Mouse (Mus musculus) embryo, embryonic 11.5 days (tissue): ENCODE data around the gene Cerk.
"Not testable (repeated sequence)": the region's sequence is repeated elsewhere in the genome, so short reads cannot be mapped to it uniquely, and the experiment has no call there.

Experiments used
- DNase-seq: peaks from one replicate; pipeline ENCODE4 v3.0.0-alpha.2; 2012; ENCODE audit warnings: low read depth, low spot score

Cerk gene

DNA sequence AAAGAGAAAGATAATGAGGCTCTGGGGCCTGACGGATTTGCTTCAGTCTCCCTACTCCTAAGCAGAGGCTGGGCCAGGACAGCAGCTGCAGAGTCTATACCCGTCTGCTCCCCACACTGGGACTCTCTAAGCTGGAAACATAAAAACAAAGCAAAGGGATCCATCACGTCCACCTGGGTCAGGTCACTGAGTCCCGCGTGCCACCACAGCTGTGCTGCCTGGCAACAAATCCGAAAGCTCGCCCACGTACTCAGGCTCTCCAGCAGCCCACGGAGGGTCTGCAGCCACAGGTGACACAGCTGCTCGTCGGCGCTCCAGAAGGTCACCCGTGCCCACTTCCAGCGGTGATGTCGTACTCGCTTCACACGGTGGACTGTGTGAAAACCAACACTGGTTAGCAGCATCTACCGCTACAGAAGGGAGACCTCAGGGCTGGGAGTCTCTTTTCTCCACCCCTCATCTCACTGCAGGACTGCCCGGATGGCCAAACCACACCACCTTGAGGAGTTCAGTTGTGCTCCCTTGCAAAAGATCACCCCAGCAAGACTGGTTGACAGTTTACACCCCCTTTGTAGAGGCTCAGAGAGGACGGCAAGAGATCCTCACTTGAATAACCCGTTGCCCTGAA is 21.1 kb downstream of the Cerk start:
- no peak for DNase-seq

DNA sequence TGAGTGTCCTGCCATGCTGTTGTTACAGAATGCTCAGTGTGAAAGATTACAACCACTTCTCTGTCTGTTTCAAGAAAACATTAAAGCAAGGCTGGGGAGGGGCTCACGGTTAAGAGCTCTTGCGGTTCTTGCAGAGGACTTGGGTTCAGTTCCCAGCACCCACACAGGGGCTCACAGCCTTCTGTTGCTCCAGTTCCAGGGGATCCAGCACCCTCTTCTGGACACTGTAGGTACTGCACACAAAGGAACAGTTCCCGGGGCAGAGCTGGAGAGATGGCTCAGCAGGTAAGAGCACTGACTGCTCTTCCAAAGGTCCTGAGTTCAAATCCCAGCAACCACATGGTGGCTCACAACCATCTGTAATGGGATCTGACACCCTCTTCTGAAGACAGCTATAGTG is 24.1 kb downstream of the Cerk start:
- DNase-seq: not testable (repeated sequence)

DNA sequence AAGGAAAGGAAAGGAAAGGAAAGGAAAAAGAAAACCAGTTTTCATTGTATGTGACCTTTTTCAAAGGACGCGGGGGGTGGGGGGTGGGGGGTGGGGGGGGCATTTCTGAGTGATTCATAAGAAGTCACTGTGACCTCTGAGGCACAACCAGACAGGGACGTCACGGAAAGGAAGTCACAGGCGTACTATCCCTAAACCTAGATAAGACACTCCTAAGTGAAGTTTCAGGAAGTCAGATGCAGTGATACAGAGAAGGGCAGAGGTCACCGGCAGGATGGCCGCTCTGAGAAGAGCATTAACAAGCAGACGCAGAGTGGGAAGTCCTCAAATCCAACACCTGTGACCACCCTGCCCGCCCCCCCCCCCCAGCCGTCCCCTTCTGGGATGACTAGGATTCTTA is 25.0 kb downstream of the Cerk start:
- DNase-seq: no peak

DNA sequence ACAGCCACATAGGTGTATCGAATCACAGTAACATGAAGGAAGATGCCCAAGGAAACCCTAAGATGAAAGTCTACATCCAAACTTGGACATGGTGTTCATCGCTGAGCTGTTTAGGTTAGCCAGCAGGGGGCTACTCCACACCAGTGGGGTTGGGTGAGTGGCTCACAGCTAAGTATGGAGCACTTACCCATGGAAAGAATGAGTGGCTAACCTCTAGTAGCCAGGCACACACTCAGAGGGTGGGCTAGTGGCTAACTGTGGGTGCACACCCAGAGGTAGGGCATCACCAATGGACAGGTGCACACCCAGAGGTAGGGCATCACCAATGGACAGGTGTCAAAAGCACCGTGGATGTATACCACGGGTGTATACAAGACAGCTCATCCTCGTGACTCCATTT is 26.2 kb downstream of the Cerk start:
- no peak for DNase-seq

DNA sequence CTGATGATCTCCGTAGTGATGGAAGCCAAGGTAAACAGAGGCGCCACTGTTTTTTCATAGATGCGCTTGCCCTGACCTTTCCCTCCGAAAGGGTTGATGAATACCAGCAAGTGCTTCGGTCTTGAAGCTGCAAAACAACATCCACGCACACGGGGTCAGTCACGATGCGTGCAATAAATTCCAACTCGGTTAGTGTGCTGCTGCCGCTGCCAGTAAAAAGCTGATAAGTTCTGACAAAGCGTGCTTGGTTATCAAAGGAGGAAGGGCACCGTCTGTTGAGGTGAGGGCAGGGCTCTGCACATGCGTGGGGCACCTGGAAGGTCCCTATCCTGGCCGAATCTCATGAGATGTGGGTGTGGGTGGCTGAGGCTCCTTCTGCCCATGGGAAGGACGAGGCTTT is 26.8 kb downstream of the Cerk start:
- DNase-seq: no peak

DNA sequence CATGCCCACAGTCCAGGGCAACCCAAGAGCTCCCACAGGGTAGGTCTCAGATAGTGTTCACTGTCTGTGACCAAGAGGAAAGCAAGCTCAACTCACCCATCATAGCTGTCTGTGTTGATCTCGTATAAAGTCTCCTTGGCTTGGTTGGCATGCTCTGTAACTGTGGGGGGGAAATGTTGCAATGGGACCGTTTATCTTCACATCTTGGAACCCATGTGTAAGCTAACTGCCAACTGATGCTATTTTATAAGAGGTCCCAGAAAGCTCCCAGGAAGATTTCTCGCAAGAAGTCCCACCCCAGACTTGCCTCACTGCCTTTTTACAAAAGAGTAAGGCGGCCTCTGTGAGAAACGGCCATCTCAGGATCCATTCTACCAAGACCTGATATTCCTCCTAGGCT is 29.4 kb downstream of the Cerk start:
- DNase-seq: no peak

DNA sequence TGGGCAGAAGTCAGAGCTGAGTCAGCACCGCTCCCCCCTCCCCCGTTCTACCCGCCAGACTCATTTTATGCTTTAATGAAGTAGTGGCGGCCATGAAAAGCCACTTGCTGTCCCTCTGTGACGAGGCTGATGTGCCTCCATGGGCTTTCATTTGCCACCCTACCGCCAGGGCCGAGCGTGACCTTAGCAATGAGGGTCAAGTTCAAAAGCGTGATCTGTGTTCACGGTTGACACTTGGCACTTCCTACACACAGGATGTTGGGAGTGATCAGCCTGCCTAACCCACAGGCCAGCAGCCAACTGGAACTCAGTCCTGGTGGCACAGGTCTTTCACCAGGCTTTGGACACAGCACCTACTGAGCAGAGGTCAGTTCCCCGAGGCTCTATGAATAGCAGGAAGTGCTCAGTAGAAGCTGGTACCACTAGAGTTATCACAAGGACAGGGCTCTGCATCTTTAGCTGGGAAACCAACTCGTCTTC is 32.4 kb downstream of the Cerk start:
- no peak for DNase-seq

DNA sequence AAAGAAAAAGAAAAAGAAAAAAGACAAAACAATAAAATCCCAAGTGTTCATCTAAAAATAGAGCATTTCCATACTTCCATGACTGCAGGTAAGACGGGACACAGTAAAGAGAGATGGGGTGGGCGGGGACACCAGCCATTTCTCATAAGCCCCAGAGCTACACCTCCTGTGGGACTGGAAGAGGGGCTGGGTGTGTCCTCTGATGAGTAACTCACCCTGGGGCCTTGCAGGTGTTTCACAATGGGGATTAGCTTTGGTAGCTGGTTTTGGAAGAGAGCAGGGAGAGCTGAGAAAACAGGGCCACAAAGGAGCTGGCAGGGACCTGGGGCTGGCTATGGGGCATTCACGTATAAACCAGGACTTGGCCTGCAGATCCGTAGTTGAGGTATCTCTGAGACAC is 35.3 kb downstream of the Cerk start:
- DNase-seq: no peak

DNA sequence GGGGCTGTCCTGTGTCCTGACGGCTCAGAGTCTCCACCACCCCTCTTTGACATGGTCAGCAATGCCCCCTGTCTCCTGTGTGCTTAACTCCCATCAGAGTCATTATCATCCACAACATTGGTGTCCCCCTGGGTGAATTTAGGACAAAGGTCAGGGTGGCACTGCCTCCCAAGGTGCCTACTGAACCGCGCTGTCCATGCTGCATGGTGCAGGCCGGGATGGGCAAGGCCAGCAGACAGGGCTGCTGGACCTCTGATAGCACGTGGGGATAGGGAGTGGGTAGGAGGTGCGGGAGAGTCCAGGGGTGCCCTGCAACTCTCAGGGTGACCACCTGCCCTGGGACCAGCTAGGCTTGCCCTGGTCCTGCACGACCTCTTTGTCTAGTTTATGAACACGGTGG is 39.0 kb downstream of the Cerk start:
- DNase-seq: no peak

DNA sequence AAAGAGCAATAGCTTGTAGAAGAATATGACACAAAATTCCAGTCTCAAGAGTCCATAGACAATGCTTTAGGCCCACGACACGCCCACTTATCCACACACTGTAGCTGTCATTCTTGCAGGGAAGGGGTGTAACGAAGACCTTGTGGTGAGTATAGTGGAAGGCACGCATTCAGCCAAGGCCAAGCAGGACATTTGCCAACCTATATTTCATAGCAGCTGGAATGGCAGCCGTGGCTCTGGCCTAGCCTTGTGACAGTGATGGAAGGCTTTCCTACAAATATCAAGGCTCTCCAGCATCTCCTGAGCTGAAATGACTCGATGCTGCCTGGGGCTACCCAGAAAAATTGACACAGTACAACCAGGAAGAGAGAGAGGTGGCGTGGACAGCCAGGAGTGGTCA is 40.9 kb downstream of the Cerk start:
- no peak for DNase-seq

DNA sequence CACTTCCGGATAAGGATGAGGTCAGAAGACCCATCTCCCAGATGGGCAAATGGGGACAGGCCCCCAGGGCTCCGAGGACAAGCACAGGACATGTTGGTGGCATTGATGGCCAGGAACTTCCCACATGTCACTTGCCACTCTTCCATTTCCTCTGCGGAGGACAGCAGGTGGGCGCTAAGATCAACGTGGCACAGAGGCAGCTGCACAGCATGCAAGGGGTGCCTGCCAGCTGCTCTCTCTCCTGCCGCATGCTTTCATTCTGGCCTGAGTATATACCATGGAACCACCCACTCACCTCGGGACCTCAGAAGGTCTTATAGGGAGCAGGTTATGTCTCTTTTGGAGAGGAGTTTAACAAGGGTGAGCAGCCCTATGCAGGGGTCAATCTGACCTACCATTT is 41.4 kb downstream of the Cerk start:
- no peak for DNase-seq

DNA sequence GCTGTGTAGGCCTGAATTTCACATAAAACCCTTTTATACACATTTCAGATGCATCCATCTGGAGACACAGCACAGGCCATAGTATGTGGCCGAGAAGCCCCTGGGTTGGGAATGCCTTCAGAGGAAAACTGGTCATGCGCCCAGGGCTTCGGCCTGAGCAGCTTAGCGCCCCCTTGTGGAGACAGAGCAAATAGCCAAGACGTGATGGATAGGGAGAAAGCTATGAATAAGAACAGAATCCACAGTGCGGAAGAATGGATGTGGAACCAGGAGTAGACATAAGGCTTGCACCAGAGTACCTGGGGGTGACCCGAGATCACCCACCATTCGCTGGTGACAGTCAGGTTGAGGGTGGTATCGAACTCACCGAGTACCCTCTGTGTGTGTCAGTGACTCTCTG is 45.6 kb downstream of the Cerk start:
- peak; percentile 50 for DNase-seq

DNA sequence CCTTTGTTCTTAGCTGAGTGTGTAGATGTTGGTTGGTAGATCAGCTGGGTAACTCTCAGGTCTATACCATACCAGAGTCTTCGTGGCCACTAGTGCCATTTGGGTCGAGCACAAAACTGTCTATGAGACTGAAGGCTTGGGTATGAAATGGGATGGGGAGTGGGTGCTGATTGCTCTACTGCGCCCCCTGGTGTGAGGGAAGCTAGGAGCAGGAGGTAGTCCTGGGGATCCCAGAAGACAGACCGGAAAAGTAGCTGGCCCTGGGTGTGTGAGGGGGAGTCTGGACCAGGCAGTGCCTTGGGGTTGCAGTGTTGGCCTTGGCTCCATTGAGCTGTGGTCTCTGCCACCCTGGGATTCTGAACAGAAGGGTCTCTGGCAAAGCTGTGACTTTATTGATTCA is 48.3 kb downstream of the Cerk start:
- no peak for DNase-seq

DNA sequence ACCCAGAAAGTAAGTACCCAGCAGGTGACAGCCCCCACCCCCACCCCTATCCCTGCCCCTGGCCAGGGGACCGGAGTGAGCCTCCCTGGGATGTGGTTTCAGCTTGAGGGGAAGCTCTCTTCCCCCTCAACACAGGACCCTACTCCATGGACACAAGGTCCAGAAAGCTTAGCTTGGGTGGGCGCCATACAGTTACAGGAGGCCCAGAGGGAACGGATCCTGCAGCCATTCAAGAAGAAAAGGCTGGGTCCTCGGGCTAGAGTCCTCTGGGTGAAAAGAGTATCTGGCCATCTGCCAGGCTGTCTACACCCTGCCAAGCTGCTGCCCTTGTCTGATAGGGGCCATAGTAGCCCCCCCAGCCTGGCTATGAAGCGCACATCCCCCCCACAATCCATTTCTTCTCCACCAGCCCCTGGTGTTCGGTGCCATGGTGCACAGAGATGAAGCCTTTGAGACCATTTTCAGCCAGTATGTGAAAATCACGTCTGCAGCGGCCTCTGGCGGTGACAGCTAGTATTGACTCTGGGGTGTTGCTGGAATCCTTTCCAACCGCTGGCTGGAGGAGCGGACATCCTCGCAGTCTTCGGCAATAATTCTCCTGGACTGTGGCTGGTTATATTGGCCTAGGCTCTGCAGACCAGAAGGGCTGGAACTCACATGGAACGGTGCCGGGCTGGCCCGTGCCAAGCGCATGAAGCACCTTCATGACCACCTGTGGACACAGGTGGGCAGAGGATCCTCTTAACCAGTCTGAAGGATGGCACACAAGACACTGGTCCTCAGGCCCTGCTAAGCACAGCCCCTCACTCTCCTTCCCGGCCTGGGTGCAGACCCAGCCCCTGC is 50.8 kb downstream of the Cerk start:
- DNase-seq: peak; percentile 75

DNA sequence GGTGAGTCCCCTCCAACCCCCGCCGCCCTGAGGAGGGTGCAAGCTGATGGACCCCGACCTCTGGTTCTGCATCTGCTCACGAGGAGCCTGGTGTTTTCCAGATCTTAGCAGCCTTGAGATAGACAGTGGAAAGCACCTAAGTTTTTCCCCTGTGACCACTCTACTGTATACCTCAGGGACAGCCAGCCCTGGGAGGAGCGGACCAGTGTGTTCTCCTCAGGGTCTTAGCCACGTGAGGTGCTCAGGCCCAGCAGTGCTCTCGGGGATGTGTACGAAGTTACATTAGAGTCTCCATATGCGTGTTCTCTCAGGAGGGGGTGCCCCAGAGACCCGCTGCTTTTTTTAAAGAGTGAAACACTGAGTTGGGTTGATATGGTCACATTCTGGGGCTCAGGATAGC is 55.3 kb downstream of the Cerk start:
- DNase-seq: no peak

DNA sequence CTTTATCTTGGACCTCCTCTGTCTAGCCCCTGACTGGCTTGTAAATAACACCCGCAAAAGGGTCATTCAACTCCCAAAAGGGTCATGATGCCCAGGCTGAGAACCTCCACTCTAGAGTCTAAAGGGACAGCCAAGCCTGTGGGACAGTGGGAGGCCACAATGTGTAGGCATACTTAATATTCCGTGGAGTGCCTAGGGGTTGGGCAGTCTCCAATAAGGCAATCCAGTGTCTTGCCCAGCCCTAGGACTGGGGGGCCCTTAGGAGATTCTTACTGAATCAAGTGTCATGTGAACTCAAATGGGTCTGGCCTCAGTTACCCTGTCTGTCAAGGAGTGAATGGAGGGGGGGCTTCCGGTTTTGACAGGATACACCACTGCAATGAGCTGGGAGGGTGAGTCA is 56.9 kb downstream of the Cerk start:
- no peak for DNase-seq

DNA sequence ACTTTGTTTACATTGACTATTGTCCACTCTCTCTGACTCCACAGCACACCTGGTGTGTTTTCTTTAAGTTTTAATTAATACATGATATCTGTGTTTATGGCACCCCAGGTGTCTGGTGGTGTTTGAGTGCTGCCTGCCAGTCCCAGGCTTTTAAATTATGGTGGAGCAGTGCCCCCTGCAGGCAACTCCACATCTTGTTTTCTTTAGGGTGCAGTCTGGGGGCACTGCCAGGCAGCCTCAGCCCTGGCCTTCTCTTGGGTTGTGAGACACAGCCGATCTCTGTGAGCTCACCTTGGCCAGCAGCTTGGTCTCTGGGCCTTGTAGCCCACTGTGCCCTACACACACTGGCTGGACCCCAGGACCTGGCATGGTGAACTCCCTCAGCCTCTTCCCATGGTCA is 61.6 kb downstream of the Cerk start:
- DNase-seq: peak; percentile 32

DNA sequence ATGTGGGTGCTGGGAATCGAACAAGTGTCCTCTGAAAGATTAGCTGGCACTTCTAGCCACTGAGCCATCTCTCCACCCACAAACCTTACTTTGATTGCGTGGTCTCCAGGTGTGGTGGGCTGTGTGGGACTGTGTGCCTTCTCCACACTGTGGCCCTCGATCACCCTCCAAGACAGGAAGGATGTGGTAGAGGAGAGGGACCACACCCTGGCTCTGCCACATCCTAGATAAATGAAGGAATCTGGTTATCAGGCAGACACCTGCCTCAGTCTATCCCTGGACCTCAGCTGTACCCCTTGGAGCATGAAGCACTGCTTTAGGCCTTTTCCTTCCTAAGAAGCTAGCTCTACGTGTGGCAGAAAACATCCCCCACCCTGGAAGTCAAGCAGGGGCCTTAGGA is 62.5 kb downstream of the Cerk start:
- no peak for DNase-seq

DNA sequence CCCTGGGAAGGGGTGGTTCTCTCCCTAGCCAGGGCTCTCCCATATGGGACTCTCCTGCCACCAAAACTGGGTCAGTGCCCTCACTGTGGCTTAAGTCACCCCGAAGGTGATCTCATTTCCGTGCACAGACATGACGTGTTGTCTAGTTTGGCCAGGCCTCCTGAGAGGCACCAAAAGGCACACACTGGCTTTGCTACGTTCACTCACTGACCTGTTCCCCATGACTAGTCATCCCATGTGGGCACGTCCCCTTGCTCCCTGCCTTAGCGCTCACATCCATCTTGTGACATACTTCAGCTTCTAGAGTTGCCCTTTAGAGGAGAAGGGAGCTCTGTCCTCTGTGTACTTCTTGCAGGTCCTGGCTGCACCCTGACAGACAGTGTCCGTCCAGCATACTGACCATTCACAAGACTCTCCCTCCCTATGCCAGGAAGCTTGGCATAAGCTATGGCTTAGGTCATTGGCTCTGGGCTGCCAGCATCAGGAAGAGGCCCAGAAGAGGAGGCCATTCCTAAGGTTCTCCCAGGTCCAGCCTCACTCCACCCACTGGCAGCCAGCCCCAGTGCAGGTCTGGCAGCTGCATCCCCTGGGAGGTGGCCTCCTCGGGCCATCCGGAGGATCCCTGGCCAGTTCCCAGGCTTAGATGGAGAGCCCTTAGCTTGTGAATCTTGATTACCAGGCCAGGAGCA is 63.5 kb downstream of the Cerk start:
- DNase-seq: no peak

DNA sequence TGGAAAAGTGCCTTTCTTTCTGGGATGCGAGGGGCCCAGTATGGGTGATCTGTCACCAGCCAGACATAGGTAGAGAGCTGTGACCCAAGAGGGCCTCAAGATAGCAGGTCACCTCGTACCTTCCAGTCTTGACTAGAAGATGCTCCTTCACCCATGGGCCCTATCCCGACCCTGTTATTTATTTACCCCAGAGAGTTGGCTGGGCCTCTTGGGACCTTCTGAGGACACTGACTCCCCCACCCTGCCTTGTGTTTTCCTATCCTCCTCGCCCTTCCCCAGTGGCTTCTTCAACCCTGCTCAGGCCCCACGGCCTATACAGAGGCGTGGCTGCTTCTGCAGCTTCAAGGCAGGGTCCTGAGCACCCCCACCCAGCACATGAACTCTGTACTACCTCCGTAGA is 66.8 kb downstream of the Cerk start:
- no peak for DNase-seq

DNA sequence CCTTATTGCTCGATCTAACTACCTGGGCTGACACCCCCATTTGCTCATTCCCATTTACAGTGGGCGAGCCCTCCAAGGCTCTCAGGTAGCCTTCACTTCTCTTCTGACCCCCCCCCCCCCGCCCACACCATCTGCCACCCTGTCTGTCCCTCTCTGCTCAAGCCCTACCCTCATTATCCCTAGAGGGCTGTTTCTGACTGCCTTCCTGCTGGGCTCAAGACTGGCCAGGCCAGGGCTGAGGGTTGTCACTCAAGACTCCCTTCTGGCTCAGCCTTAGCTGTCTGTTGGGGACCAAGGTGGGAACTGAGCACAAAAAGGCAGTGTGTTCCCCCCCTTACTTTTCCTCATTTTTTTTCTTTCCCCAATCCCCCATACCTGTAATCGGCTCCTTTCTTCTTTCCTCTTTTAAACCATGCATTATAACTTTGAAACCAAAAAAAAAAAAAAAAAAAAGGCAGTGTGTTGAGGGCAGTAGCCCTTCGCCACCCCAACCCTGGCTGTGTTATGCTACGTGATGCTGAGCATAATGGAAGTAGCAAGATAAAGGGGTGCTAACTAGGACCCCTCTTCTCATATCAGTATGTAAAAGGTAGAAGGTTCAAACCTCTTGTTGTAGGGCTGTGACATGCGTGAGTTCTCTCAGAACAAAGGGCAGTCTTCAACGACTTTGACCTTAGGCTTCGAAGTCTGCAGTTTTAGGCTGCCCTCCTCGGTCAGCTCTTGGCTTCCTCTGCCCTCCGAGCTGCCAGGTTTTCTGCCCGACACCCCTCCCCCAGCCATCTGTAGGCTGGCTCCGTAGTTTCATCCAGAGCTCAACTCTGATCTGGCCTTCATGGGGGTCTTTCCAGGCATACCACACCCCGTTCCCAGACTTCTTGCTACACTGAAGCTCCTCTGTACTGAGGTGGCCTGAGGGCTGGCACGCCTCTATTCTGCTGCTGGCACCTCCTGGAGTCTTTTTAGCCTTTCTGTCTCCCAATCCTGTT is 68.5 kb downstream of the Cerk start:
- no peak for DNase-seq

DNA sequence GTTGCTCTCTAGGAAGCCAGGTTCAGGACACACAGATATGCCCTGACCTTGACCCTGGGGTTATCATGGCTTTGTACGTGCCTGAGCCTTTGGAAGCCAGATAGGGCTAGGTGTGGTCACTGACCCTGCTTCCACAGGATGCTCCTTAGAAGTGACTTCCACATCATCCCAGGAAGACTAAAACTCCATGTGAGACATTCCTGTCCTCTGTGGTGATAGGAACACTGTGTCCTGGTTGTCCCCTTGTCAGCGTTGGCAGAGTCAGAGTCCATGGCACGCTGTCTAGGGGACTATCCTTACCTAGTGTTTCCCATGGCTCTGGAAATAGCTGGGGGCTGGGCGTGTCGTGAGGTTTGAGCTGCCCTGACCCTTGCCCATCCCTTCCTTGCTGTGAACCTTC is 69.5 kb downstream of the Cerk start:
- no peak for DNase-seq
